Mouse (Mus musculus) forebrain, embryonic 16.5 days (tissue): ENCODE measurements around the gene Sgip1. TPM values are rescaled to one million over a fixed set of nuclear protein-coding genes. Genes with fewer than 3 reads are reported as not detected.

ENCODE experiments used
- ATAC-seq: fragments of 200-750 bp; cut with Nextera tagmentation; 2 replicates; pipeline ENCODE4 v1.8.0; 2017; ENCODE audit warnings: mild to moderate bottlenecking, moderate library complexity
- H3K27ac ChIP-seq: fragments of 300-500 bp; sonication (generic); 2 replicates; pipeline ENCODE4 v1.5.1; 2014; ENCODE audit warnings: low read length, control low read depth
- H3K27me3 ChIP-seq: fragments of 300-500 bp; sonication (generic); replicated peaks from 2 replicates; pipeline ENCODE4 v1.6.1; 2014; ENCODE audit warnings: low read length; ENCODE audit not compliant: control insufficient read depth, insufficient read depth
- H3K36me3 ChIP-seq: fragments of 300-500 bp; sonication (generic); 2 replicates; pipeline ENCODE4 v1.6.1; 2014; ENCODE audit not compliant: control insufficient read depth, insufficient read depth
- H3K4me1 ChIP-seq: fragments of 300-500 bp; sonication (generic); replicated peaks from 2 replicates; pipeline ENCODE4 v1.6.1; 2014; ENCODE audit warnings: low read length; ENCODE audit not compliant: control insufficient read depth, insufficient read depth
- H3K4me2 ChIP-seq: fragments of 300-500 bp; sonication (generic); 2 replicates; pipeline ENCODE4 v1.6.1; 2014; ENCODE audit warnings: mild to moderate bottlenecking, low read length, control low read depth
- H3K4me3 ChIP-seq: fragments of 300-500 bp; sonication (generic); replicated peaks from 2 replicates; pipeline ENCODE4 v1.5.1; 2014; ENCODE audit warnings: mild to moderate bottlenecking, low read length, control low read depth
- H3K9ac ChIP-seq: fragments of 300-500 bp; sonication (generic); replicated peaks from 2 replicates; pipeline ENCODE4 v1.6.1; 2014; ENCODE audit warnings: low read depth, low read length, control low read depth
- H3K9me3 ChIP-seq: fragments of 300-500 bp; sonication (generic); 2 replicates; pipeline ENCODE4 v1.6.1; 2016; ENCODE audit warnings: low read length; ENCODE audit not compliant: control insufficient read depth
- WGBS: fragments of 180-500 bp; shearing (Covaris S2); extraction: QIAGEN DNeasy Blood & Tissue Kit; methylation state at CpG from one replicate; pipeline ENCODE4 v1.1.7; 2014; 5-methylcytosine and 5-hydroxymethylcytosine counted together
- polyA plus RNA-seq: library from polyadenylated mRNA; unstranded; fragments of >200 nt; fragmentation: Nextera tagmentation; extraction: Ambion mirVana; gene quantifications from 2 replicates; pipeline ENCODE4 v1.2.1, GENCODE M21; 2015

Gene Sgip1
- polyA plus RNA-seq, 1 experiment from 2014 or later, result 69.4 TPM

DNA sequence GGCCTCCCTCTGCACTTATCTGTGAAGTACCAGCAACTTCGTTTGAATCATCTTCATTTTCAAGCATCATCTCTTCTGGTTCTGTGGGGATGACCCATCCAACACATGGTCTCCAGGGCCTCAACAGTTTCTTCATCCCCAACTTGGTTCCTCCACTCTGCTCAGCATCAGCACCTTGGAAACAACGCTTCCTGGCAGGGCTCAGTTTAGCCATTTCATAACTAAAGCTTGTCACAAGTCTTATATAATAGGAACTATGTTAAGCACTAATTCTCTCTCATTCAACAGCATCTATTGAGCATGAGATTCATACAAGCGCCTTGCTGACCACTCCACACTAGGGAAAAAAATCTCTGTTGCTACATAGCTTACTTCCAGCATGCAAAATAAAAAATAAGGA is 199.2 kb downstream of the Sgip1 start:
- 70% methylated on average over 3 of the region's 3 CpGs for WGBS
- H3K9ac ChIP-seq, result no peak overlapping the region
- no peaks in the 10 kb centered on the region for H3K27me3 ChIP-seq
- ATAC-seq, result no peak
- no peak overlapping the region for H3K27ac ChIP-seq
- no peak overlapping the region for H3K4me3 ChIP-seq
- no peaks in the 10 kb centered on the region for H3K4me1 ChIP-seq
- H3K36me3 ChIP-seq, result peaks cover 3% of the 10 kb centered on the region; the same call in 1 of the 2 replicates
- no peak overlapping the region for H3K4me2 ChIP-seq
- no peaks in the 10 kb centered on the region for H3K9me3 ChIP-seq

GRCm38 (mm10) chr4:102940738-102941137 is 199.6 kb downstream of the Sgip1 start:
- Histone ChIP-seq H3K9ac (no peak overlapping the region), H3K36me3 (peaks cover 3% of the 10 kb centered on the region; the same call in 1 of the 2 replicates), H3K4me1 (no peaks in the 10 kb centered on the region), H3K9me3 (no peaks in the 10 kb centered on the region), H3K4me3 (no peak overlapping the region), H3K27ac (no peak overlapping the region), H3K27me3 (no peaks in the 10 kb centered on the region), H3K4me2 (no peak overlapping the region)
- ATAC-seq, result no peak
- 87% methylated on average over 4 of the region's 4 CpGs for WGBS

- Histone ChIP-seq H3K27ac (no peak overlapping the region), H3K27me3 (no peaks in the 10 kb centered on the region), H3K9ac (no peak overlapping the region), H3K36me3 (no peaks in the 10 kb centered on the region; the same call in 1 of the 2 replicates), H3K4me2 (no peak overlapping the region), H3K9me3 (no peaks in the 10 kb centered on the region), H3K4me3 (no peak overlapping the region), H3K4me1 (no peaks in the 10 kb centered on the region)
- 76% methylated on average over 6 of the region's 6 CpGs for WGBS
- no peak for ATAC-seq
Measured at GRCm38 (mm10) chr4:102944325-102944724, 203.2 kb downstream of the Sgip1 start.

DNA sequence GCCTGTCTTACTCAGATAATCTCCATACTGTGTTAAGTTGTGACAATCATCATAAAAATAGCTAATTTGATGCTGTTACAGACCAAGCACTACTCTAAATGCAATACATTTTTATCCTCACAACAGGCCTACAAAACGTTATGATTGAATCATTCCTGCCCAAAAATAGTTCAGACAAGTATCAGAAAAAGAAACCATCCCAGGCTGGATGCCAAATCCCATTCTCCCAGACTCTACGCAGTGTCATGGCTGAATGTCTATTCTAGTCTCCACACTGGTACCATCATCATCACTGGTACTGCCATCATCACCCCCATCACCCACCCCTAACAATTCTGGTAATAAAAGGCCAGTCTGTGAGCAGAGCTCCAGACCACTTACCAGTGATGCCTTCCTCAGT is 211.4 kb downstream of the Sgip1 start:
- Histone ChIP-seq H3K36me3 (no peaks in the 10 kb centered on the region), H3K27me3 (no peaks in the 10 kb centered on the region)
- 82% methylated on average over 2 of the region's 2 CpGs for WGBS

GRCm38 (mm10) chr4:102955294-102955956 is 214.3 kb downstream of the Sgip1 start:
- no peak for ATAC-seq
- 76% methylated on average over 17 of the region's 17 CpGs for WGBS

More for the DNA sequence above, 211.4 kb downstream of the Sgip1 start:
- H3K9ac ChIP-seq, result no peak overlapping the region
- H3K27ac ChIP-seq, result no peak overlapping the region
- no peaks in the 10 kb centered on the region for H3K4me1 ChIP-seq
- no peak for ATAC-seq
- H3K4me3 ChIP-seq, result no peak overlapping the region
- H3K4me2 ChIP-seq, result no peak overlapping the region
- H3K9me3 ChIP-seq, result no peaks in the 10 kb centered on the region

DNA sequence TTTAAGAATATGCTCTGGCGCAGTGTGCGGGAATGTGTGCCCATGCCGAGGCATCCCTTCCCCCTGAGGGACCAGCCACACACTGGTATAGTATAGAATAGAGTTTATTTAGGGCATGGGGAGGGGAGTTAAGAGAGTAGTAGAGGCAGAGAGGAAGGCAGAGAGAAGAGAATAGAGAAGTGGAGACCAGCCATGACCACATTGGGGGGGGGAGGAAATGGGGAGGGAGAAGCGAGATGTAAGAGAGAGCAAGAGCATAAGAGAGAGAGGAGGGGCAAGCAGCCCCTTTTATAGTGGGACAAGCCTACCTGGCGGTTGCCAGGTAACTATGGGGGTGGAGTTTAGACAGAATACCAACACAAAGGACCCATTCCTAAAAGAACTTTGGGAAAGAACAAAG is 218.3 kb downstream of the Sgip1 start:
- Histone ChIP-seq H3K27ac (no peak overlapping the region), H3K4me2 (no peak overlapping the region), H3K9me3 (no peaks in the 10 kb centered on the region), H3K4me3 (no peak overlapping the region), H3K36me3 (peaks cover 7% of the 10 kb centered on the region; the same call in 1 of the 2 replicates), H3K4me1 (no peaks in the 10 kb centered on the region), H3K27me3 (no peaks in the 10 kb centered on the region), H3K9ac (no peak overlapping the region)
- 80% methylated on average over 5 of the region's 5 CpGs for WGBS
- ATAC-seq, result no peak

More at GRCm38 (mm10) chr4:102955294-102955956, 214.3 kb downstream of the Sgip1 start:
- no peak overlapping the region for H3K4me2 ChIP-seq
- no peaks in the 10 kb centered on the region for H3K9me3 ChIP-seq
- H3K4me3 ChIP-seq, result no peak overlapping the region
- H3K9ac ChIP-seq, result no peak overlapping the region
- no peak overlapping the region for H3K27ac ChIP-seq
- no peaks in the 10 kb centered on the region for H3K27me3 ChIP-seq
- no peaks in the 10 kb centered on the region for H3K4me1 ChIP-seq
- no peaks in the 10 kb centered on the region for H3K36me3 ChIP-seq

DNA sequence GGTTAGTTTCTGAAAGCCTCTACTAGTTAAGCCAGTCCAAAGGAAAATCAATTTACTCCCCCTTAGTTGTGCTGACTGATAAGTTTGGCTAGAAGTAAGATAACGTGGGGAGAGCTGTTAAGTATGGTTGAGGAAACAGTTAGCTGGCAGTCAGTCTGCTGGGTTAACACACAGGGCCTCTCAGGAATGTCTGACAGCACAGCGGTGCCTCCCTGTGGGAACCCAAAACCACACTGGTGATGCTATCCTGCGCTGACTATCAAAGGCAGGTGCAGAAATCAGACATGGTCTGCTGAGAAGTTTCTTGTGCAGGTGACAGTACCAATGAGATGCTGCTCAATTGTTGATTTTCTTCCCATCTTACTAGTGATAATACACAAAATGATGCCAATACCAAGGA is 223.1 kb downstream of the Sgip1 start:
- Histone ChIP-seq H3K9me3 (no peaks in the 10 kb centered on the region), H3K36me3 (peaks cover 17% of the 10 kb centered on the region), H3K4me1 (no peaks in the 10 kb centered on the region), H3K4me2 (no peak overlapping the region), H3K27ac (no peak overlapping the region), H3K9ac (no peak overlapping the region), H3K27me3 (no peaks in the 10 kb centered on the region), H3K4me3 (no peak overlapping the region)
- WGBS, result 69% methylated on average over 3 of the region's 3 CpGs
- ATAC-seq, result no peak

GRCm38 (mm10) chr4:102967811-102968210 is 226.7 kb downstream of the Sgip1 start:
- H3K4me3 ChIP-seq, result no peak overlapping the region
- WGBS, result 88% methylated on average over 15 of the region's 15 CpGs
- no peak overlapping the region for H3K27ac ChIP-seq
- no peak overlapping the region for H3K4me2 ChIP-seq
- ATAC-seq, result no peak
- H3K9me3 ChIP-seq, result no peaks in the 10 kb centered on the region
- H3K9ac ChIP-seq, result no peak overlapping the region
- no peaks in the 10 kb centered on the region for H3K4me1 ChIP-seq
- H3K36me3 ChIP-seq, result peaks cover 14% of the 10 kb centered on the region
- H3K27me3 ChIP-seq, result no peaks in the 10 kb centered on the region

DNA sequence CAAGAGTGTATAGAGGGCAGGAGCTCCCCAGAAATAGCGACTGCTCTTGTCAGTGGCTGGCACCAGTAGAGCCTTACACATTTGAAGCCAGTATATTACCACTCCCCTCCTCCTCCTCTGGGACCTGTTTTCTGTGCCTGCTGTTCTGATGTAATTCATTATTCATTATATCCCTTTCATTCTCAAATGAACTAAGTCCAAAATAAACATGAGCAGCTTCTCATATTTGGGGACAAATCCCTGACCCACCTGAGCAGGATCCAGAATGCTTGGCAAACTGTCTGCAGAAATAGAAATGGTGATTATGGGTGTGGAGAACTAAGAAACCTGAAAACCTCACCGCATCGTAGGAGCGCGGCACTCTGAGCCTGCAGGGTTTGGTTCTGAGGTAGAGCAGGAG is 228.5 kb downstream of the Sgip1 start:
- H3K4me3 ChIP-seq, result no peak overlapping the region
- no peaks in the 10 kb centered on the region for H3K9me3 ChIP-seq
- whole genome bisulfite sequencing, result 92% methylated on average over 5 of the region's 5 CpGs
- no peaks in the 10 kb centered on the region for H3K27me3 ChIP-seq
- no peak overlapping the region for H3K4me2 ChIP-seq
- H3K4me1 ChIP-seq, result no peaks in the 10 kb centered on the region
- H3K36me3 ChIP-seq, result peaks cover 11% of the 10 kb centered on the region
- ATAC-seq, result no peak
- no peak overlapping the region for H3K9ac ChIP-seq
- no peak overlapping the region for H3K27ac ChIP-seq

DNA sequence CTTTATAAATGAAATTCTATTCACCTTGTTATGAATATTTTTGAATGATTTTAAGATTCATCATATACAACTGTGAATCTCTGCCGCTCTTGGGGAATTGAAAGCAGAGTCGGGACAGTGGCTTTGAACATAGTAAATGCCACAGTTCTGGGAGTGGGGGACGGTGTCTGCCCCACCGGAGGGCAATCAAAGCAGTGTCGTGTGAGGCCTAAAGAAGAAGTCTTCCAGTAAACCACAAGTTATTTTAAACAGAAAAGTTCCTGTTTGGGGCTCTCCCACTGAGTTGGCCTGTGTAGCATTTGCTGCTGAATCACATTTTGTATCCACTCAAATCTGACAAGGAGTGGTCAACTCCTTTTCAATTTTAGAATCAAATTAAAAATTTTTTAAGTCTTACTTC is 230.1 kb downstream of the Sgip1 start:
- no peak overlapping the region for H3K27ac ChIP-seq
- WGBS, result 76% methylated on average over 5 of the region's 5 CpGs
- no peaks in the 10 kb centered on the region for H3K9me3 ChIP-seq
- ATAC-seq, result no peak
- H3K4me3 ChIP-seq, result no peak overlapping the region
- H3K36me3 ChIP-seq, result peaks cover 6% of the 10 kb centered on the region
- H3K4me1 ChIP-seq, result no peaks in the 10 kb centered on the region
- no peaks in the 10 kb centered on the region for H3K27me3 ChIP-seq
- no peak overlapping the region for H3K4me2 ChIP-seq
- H3K9ac ChIP-seq, result no peak overlapping the region
